Mouse (Mus musculus): ENCODE measurements around the gene Nfkbid.

GRCm38 (mm10) chr7:30430191-30430590 lies 8.7 kb downstream of the Nfkbid start:
- TF ChIP-seq CTCF (IDR thresholded peaks at IDR 0.05; ENCODE audit: control insufficient read depth, insufficient read depth, low read length) (no peak), POLR2A (IDR thresholded peaks at IDR 0.05; ENCODE audit: borderline replicate concordance, control insufficient read depth, low read depth, low read length) (no peak)
